Mouse (Mus musculus) left cerebral cortex, adult 11 months (tissue): ENCODE measurements at regions not wholly inside any gene's neighbourhood (a gene's known extent, or its start where the extent isn't known, plus 50 kb on each side); places are given as distances from the start of the nearest gene placed in this dataset.
"Not testable (repeated sequence)": the region's sequence is repeated elsewhere in the genome, so short reads cannot be mapped to it uniquely, and the experiment has no call there.

Source experiments
- DNase-seq: peaks from one replicate; pipeline ENCODE4 v3.0.0; 2022; ENCODE audit warnings: low spot score

DNA sequence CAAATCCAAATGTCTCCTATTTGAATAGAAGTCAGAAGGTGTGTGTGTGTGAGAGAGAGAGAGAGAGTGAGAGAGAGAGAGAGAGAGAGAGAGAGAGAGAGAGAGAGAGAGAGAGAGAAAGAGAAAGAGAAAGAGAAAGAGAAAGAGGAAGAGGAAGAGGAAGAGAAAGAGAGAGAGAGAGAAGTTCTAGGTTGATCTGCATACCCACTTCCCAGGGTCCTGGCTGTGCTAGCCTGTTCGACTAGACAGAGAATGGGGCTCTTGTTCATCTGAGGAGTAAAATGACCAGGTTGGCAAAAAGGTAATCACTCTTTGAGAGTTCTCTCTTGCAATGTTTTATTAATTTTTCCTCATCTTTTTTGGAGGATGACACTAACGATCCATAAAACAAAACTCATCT is 257.5 kb upstream of the Pik3r1 start:
- DNase-seq: not testable (repeated sequence)

DNA sequence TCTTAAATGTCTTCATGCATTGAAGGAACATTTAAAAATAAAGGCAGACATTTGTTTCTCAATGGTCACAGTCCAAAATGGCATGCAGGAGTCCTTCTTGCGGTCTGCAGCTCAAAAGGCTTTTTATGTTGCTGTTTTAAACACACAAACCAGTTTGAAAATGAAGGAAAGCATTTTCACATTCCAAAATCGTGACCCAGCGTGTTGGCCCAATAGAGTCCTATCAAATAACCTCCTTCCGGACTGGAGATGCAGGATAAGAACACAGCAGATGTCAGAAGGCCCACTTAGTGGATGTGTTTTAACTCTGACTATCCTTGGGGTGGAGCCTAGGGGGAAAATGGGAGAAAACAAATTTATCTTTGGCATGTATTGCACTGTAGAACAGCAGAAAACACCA is 263.4 kb upstream of the Pik3r1 start:
- no peak for DNase-seq

DNA sequence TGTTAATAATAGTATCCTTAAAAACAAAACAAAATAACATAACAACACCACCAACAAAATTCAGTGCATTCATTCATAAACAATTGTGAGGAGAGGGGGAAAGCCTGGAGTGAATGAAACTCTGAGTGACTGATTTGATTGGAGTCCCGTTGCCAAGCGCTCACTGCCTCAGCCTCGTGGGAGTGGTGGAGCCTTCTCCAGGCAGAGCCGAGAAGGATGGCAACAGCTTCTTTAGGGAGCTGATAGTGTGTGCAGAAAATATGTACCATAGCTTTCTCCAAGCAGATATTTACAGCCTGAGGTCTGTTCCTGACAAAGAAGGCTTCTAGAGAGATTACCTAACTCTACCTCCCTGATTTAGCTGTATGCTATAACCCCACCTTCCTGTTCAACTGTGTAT is 266.5 kb upstream of the Pik3r1 start:
- no peak for DNase-seq

DNA sequence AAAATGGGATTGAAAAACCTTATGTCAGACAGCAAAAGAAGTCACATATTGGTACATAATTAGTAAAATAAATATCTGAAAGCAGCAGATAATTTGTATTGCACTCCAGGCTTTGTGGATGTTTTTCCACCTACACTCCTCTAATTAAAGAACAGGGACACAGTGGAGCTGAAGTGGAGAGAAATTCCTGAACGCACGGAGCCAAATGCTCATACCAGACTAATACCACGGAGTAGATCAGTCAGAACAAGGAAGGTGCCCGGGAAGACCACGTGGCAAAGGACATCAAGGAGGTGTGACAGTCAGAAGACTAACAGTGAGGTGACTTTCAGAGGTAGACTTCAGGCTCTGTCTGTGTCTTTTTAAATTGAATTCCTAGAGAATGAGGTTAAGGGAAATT is 268.0 kb upstream of the Pik3r1 start:
- DNase-seq: no peak

DNA sequence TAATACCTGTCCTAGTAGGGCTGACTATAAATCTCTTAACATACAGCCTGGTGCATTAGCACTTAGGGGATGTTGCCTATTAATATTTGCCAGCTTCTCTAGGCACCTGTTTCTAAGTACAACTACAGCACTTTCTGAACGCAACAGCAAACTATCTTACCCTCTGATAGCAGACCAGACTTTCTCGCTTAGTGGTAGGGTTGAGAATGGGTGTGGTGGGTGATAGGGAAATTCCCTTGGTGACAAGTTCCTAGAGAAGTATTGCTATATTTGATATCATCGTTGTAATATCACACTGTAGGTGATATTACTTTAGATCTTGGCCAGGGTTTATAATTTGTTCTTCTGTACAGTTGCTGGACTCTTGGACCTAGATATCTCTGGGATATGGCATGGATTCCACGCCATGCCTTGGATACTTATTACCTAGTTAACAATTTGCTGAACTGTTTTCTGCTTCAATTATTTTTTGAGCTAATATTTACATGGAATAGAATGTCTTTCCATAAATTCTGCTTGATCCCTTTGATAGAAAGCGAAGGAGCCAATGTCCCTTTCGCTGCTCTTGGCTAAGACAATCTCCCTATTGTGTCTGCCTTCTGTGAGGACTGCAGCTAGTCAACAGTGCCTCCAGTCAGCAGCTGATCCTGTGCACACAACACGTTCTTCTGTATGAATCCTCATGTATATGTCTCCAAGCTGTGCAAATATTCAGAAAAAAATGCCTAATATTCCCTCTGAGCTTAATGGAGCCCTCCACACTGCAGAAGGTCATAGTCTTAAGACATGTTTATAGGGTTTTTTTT is 269.0 kb upstream of the Pik3r1 start:
- DNase-seq: no peak

DNA sequence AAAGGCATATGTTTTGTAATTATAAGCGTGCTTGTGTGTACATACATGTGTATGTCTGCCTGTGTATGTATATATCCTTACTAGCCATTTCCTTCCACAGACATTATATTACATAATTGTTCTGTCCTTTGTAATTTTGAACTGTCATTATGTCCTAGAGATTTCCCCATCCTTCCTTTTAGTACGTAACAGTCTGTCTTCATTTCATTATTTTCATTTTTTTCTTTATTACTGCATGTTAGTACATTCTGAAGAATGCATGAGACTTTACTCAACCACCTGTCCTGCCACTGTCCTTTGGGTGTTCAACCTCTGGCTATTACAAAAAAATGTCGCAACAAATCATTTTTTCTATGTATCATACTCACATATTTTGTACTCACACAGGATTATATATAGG is 292.2 kb upstream of the Pik3r1 start:
- no peak for DNase-seq

DNA sequence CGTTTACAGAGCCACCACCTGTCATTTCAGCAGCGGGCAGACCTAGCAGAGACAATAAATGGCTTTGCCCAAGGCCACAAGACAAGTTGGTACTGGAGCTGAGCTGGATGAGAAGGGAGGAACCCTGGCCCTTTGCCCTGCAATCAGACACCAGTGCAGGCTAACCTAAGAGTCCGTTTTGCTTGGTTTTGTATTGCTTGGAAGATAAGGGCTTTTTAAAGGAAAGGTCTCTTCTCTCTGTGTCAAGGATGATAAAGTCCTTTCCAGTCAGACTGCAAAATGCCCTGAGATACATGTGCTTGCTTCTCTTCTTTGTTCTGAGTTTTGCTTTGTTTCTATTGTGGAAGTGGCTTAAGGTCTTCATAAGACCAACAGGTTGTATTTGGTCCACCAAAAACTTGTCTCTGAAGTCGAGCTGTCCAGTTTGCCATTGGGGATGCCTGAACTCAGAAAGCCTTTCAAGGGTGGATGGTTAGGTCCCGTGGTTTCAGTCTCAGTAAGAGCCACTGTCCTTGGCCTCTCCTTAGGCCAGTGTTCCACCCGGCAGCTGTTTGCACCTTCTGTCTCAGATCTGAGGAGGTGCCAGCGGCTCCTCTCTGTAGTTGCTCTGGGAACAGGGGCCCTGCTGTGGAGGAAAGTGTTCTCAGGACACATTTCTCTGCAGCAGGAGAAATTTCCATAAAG is 296.7 kb upstream of the Pik3r1 start:
- no peak for DNase-seq

DNA sequence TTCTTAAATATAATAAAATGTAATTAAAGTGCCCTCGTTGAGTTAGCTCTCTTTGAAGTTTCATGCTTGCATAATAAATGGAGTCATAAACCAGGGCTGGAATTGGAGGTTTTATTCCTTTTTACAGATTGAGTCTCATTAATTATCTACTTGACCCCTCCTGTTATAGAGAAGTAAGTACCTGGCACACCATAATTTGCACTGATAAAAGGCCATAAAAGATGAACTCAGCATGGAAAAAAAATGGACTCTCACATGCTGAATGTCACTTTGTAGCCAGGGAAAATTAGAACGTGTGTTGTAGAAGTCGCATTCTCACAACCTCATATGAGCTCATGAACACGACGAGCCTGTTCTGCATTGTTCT is 297.2 kb upstream of the Pik3r1 start:
- no peak for DNase-seq

DNA sequence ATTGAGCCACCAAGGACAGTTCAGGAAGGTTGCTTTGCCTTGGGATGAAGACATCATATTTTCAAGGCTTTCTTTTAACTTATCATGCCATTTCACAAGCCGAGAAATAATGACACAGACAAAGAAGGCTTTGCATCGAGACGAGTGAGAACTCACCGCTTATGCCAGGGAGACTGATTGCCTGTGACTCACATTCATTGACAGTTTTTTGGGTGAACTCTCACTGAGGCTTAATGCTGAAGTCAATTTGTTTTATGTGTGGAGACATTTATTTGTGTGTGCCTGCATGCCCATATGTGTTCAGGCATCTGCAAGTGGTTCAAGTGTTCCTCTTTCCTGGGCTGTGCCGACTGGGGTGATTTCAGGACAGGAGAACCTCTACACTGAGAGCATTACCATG is 297.8 kb upstream of the Pik3r1 start:
- DNase-seq: no peak

DNA sequence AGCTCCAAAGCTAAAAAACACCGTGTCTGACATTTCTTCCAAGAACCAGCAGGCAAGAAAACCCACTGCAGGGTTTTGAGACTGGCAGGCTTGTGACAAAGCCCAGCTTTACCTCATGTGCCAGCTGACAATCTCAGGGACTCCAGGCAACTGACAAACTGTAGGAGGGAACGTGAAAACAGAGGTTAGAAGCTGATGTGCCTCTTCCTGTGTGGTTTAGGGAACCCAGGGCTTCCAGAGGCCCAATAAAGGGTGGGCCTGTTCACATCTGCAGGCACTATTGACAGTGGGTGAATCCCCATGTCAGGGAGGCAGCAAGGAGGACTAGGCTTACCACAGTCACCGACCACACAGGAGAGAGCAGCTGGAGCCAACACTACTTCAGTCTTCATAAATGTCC is 302.7 kb upstream of the Pik3r1 start:
- DNase-seq: no peak

DNA sequence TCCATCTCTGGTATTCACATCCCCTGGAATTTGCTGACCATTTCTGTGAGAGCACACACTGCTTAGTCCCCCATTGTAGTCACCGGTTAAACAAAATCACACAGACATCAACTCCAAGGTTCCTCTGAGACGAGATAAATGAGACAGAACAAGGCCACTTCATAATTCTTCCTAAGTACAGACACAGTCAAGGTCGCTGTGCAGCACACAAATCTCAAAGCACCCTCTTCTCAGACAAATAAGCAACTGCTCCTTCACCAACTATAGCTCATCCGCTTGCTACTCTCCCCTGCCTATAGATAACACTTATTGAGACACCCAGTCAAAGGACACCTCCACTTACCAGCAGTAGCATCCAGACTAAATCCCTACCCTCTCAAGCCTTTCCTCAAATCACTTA is 304.3 kb upstream of the Pik3r1 start:
- DNase-seq: no peak

DNA sequence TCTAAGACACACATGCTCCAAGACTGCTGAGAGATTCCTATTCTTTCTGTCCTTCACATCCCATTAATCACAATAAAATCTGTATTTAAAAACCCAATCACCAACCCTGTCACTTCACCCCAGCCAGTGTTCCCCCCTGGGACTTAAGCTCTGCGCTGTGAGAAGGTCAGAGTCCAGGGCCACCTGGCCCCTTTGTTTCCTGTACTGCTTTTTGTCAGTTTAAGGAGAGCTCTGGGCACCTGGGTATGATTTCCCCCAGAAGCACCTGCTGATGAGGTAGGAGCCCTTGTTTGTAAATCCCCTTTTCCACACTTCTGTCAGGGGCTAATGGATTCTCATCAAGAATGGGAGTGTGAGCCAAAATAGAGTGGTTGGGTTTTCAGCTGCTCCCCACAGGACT is 319.7 kb upstream of the Pik3r1 start:
- DNase-seq: no peak

DNA sequence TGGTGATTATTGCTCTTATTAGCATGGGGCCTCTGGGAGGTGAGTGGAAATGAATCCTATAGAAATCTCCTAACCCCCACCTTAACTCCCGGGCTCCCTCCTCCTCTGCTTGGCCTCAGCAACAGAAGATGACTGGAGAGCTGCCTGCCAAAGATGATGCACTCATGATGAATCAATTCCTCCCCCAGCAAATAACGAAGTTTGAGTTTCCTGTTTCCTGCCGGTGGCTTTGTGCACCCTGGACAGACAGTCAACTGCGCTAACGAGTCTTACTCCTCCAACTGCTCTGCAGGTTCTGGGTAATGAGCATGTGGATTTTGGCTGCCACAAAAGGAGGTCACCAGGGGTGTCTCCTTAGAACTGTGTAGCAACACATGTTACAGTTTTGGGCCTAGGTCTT is 321.5 kb upstream of the Pik3r1 start:
- DNase-seq: no peak

DNA sequence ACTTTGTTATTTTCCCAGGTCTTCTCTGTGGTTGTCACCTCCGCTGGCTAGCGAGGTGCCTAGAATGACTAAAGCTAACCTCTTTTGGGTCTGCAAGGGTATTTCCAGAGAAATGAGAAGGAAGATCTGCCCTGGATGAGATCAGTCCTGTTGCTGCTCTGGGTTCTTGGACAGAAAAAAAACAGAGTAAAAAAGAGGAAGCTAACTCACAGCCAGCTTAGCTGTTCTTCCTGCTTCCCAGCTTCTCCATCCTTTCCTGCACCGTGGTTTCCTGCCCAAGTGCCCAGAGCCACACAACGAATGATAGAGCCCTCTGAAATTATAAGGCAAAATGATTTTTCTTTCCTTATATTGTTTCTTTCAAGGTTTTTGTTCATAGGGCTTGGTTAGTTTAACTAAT is 326.2 kb upstream of the Pik3r1 start:
- DNase-seq: no peak

DNA sequence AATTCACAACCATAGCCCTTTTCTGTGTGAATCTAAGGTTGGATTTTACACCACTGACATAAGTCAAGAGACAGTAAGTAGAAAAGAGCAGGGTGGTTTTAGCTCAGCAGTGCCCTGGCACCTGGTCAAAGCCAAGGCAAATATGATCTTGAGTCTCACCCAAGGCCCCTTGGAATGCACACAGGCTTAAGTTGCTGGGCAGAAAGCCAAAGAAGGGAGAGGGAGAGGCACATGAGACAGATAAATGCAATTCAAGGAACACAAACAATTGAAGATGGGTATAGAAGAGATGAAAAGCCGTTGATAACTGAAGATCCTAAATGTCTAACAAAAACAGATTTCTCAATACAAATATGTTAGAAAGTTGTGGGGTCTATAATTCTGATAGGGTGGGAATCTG is 335.1 kb upstream of the Pik3r1 start:
- DNase-seq: no peak

DNA sequence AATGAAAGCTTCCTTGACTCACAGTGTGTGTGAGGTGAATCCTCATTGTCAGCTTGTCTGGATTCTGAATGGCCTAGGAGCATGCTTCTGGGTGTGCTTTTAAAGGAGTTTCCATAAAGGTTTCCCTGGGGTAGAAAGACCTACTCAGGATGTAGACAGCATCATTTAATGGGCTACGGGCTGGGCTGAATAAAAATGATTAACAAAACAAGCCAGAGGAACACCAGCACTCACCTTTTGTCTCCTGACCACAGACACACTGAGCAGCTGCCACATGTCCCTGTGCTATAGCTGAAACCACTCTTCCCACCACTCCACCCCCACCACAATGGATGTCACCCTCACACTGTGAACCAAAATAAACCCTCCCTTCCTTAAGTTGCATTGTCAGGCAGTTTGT is 338.2 kb upstream of the Pik3r1 start:
- DNase-seq: no peak

DNA sequence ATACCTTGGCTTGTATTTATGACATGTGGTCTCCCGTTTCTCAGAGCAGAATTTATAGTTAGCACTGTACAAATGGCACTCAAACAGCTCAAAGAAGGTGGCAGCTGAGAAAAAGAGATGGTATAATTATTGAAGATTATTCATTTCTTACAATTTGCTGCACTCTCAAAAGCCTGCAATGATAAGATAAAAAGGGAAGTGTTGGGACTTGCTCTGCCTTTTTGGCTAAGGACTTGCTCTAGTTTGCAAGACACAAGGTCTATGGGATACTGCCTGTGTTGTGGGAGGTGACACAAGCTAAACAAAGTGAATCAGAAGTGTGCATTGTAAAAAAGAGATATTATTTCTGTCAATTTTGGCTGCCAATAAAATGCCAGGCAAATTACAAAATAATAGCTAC is 340.2 kb upstream of the Pik3r1 start:
- DNase-seq: no peak

DNA sequence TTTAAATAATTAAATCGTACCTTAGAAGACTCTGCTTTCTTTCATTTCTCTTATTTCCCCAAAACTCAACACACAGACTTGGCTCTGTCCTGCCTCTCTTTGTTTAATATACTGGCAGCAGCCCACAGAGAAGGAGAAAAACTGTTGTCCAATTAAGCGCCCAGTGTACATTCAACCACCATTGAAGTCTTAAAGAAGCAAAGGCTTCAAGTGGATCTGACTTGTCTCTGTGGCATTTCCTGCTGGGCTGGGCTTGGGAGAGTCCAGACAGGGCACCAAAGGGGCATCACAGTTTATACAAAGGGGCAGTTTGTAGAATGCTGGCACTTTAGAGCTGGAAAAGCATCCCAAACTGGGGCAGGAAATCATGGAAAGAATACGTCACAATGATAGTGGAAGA is 340.9 kb upstream of the Pik3r1 start:
- DNase-seq: no peak

DNA sequence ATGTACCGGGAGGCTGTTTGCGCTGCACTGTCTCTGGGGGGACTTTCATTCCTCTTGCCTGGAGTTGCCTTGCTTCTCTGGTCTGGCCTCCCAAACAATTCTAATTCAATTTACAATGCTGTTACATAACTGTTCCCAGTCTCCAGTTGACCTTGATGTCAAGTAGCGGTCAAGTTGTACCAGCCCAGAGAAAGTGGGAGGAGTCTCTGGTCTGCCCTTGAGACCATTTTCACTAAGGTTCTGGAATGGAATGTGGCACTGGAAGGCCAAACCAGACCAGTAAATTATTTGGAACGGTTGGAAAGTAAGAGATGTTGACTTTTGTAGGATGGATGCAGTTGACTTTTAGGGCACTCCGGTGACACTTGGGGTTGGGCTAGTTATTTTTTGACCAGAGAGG is 345.9 kb upstream of the Pik3r1 start:
- no peak for DNase-seq

DNA sequence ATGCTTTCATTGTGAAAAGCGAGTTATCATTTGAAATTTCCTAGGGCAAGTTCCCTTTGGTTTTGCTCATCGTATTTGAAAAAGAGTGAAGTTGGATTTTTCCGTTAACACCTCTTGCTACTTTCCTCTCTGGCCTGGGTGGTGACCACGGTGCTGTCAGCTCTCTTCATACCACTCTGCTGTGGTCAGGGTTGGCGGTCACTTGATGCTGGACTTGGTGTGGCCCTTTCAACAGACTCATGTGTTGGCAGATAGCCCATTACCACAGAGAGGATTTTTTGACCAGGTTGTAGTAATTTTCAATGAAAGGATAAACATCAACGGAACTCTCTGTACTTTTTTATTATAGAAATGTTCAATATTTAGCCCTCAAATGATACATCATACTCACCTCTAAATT is 354.3 kb upstream of the Pik3r1 start:
- DNase-seq: no peak

DNA sequence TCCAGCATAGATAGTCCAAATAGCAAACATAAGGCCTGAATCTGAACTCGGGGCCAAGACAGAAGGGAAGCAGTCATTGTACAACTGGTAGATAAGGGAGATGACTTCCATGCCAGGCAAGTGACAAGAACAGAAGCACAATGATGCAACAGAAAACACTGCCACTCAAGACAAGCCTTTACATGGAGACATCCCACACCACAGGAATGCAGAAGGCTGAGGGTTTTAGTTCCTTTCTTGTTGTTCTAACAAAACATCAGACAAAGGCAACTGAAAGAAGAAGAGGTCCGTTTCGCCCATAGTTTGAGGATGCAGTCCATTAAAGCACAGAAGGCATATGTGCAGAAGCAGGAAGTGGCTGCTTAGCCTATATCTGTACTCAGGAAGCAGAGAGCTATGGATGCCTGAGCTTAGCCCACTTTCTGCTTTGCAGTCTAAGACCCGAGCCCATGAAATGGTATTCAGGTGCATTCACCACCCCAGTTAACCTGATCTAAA is 360.0 kb upstream of the Pik3r1 start:
- no peak for DNase-seq

DNA sequence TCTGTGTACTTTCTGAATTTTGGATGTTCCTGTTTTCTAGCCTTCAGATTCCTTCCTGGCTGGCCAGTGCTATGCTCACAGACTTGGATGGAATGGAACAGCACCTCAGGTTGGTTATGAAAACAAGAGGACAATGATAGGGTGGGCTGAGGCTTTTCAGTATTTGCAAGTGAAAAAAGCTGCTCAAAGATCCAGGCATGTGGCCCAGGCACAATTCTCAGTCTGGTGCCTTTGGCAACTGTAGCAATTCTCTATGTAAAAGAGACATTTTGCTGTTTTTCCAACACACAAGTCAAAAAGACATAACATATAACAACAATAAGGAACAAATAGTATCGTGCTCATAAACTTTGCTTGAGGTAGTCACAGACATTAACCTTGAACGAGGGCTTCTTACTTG is 363.4 kb upstream of the Pik3r1 start:
- DNase-seq: no peak

DNA sequence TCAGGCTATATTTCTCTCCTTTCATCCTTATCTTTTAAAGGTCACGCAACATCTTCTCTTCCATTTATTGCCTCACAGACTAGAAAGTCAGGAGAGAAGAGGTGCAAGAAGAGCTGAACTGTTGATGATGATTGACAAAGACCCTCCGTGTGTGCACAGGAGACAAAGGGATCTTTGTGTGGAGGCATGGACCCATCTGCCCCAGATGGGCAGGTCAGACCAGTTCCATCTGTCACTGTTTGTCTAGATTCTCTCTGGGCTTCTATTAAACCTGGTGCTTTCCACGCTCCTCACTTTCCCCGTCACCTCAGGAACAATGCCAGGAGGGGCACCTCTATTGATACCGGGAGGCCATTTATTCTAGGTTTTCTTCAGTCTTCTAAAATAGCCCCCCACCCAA is 364.1 kb upstream of the Pik3r1 start:
- no peak for DNase-seq

DNA sequence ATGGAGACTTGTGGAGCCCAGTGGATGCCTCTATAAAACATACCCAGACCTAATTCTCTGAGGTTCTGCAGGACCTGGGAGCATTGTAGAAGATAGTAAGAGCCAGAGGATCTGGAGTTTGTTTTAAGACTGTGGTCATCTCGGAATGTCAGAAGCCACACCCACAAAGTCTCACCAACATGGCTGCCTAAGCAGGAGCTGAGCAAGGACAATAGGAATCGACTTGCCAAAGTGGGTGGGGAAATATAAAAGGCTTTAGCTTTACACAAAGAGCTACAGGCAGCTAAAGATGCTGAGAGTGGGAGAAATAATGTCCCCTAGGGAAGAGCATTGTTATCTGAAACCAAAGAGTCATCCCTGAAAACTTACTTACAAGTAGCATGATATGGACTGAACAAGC is 364.7 kb upstream of the Pik3r1 start:
- DNase-seq: no peak
